Mouse (Mus musculus): Measurements from ENCODE around the gene Caskin2. TPM values are rescaled to one million over a fixed set of nuclear protein-coding genes. Genes with fewer than 3 reads are reported as not detected.
"Not testable (repeated sequence)": the region's sequence is repeated elsewhere in the genome, so short reads cannot be mapped to it uniquely, and the experiment has no call there.

Caskin2 gene
- polyA plus RNA-seq, 1 experiment = 52.6 TPM

DNA sequence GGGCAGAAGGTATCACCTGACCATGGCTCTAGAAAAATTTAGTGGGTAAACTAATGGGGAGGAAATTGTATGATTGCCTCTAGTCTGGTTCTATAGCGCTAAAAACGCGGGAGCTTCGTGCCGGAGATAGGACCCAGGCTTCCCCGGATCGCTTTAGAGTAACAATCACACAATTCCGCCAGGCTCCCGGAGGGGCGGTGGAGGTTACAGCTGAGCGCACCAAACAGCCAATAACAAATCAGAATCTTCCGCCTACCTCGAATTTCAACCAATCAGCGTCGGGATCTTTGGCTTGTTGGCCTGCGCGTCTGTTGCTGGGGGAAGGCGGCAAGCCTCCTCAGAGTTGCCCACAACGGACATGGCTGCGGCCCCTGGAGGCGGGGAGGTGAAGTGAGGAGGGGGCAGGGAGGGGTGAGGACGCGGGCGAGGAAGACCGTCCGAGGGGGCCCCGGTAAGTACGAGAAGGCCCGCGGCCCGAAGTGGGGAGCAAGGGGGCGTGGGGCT, 48.3 kb downstream of the Caskin2 start, which contains the start of gene Tmem94:
Gene Tmem94 (plus strand): TSS at position 331 of the 504 bp plus-strand sequence.
- 1% methylated on average over 32 of the region's 32 CpGs for whole genome bisulfite sequencing
- peak within 1 kb of the TSS; percentile 94 for H3K4me3 ChIP-seq (ENCODE audit: low read depth, low read length)
- TF ChIP-seq CTCF (IDR thresholded peaks at IDR 0.05; ENCODE audit: extremely low read depth, insufficient read length, insufficient replicate concordance, low read depth, low read length) (peak; percentile 32; the same call in 1 of the 2 replicates), POLR2A (IDR thresholded peaks at IDR 0.05; ENCODE audit: low read depth, low read length) (peak; percentile 81; the same call in 1 of the 2 replicates)
- H3K4me1 ChIP-seq (ENCODE audit: control insufficient read depth, insufficient read depth, insufficient read length, low read length) = no peaks in the 10 kb centered on the region; the same call in 1 of the 2 replicates
- no peaks in the 10 kb centered on the region for H3K27me3 ChIP-seq (ENCODE audit: control insufficient read depth, insufficient read depth, low read length)
- peak within 1 kb of the TSS; percentile 75 for H3K27ac ChIP-seq (ENCODE audit: insufficient read depth, low read depth, low read length)
- H3K36me3 ChIP-seq (ENCODE audit: control insufficient read depth, insufficient read depth, low read length) = no peaks in the 10 kb centered on the region

DNA sequence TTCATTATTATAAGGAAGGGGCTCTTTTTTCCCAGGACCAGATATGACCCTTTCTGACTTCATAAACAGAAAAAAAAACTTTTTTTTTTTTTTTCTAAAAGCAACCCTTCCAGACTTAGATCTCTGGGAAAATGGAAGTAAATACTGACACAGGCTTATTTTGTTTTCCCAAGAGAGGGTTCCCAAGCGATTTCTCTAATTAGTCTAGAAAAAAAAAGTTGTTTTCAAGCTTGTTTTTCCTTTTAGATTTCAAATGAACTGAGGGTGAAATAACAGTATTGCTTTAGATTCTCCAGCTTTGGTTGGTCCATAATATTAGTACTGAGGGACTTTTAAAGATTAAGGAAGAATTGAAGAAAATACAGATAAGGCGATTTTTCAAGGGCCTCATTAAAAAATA, 48.7 kb downstream of the Caskin2 start:
- Histone ChIP-seq H3K4me1 (ENCODE audit: control insufficient read depth, insufficient read depth, insufficient read length, low read length) (no peaks in the 10 kb centered on the region; the same call in 1 of the 2 replicates), H3K4me3 (ENCODE audit: low read depth, low read length) (no peak overlapping the region), H3K27me3 (ENCODE audit: control insufficient read depth, insufficient read depth, low read length) (no peaks in the 10 kb centered on the region), H3K36me3 (ENCODE audit: control insufficient read depth, insufficient read depth, low read length) (no peaks in the 10 kb centered on the region), H3K27ac (ENCODE audit: insufficient read depth, low read depth, low read length) (0 out of 2 replicates have a peak overlapping the region, but pooled peaks have one; percentile 57)
- no peak for TF ChIP-seq CTCF (IDR thresholded peaks at IDR 0.05; ENCODE audit: extremely low read depth, insufficient read length, insufficient replicate concordance, low read depth, low read length)
- WGBS = 16% methylated on average over 2 of the region's 2 CpGs

DNA sequence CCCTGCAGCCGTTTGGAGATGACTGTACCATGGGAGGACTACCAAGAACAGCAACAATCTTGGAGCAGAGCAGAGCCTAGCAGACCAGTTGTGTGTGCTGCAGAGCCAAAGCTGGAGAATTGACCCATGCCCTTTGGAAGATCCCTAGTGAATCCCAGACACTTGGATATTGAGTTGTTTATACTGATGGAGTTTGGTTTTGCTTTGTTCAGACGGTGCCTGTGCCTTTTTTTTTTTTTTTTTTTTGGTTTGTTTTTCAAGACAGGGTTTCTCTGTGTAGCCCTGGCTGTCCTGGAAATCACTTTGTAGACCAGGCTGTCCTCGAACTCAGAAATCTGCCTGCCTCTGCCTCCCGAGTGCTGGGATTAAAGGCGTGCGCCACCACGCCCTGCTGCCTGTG, 51.3 kb downstream of the Caskin2 start:
- 89% methylated on average over 7 of the region's 7 CpGs for WGBS
- H3K4me1 ChIP-seq (ENCODE audit: control insufficient read depth, insufficient read depth, insufficient read length, low read length); H3K36me3 ChIP-seq (ENCODE audit: control insufficient read depth, insufficient read depth, low read length); H3K4me3 ChIP-seq (ENCODE audit: low read depth, low read length); H3K27me3 ChIP-seq (ENCODE audit: control insufficient read depth, insufficient read depth, low read length); H3K27ac ChIP-seq (ENCODE audit: insufficient read depth, low read depth, low read length): not testable (repeated sequence)

DNA sequence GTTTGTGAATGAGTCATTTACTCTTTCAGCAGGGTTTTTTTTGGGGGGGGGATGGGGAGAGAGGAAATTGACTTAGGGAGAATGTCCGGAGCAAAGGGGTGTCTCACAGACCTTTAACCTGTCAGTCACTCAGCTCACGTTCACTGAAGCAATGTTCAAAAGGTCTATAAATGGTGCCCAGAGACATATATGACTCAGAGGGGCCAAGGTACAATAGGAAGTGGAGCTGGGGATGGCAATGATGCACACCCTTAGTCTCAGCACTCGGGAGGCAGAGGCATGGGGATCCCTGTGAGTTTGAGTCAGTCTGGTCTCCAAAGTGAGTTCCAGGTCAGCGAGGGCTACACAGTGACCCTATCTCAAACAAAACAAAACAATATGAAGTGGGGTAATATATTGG, 60.0 kb downstream of the Caskin2 start:
- Histone ChIP-seq H3K4me3 (ENCODE audit: low read depth, low read length) (no peak overlapping the region), H3K36me3 (ENCODE audit: control insufficient read depth, insufficient read depth, low read length) (no peaks in the 10 kb centered on the region), H3K27me3 (ENCODE audit: control insufficient read depth, insufficient read depth, low read length) (no peaks in the 10 kb centered on the region), H3K27ac (ENCODE audit: insufficient read depth, low read depth, low read length) (peak overlapping the region; percentile 91), H3K4me1 (ENCODE audit: control insufficient read depth, insufficient read depth, insufficient read length, low read length) (peaks cover 11% of the 10 kb centered on the region)
- TF ChIP-seq CTCF (IDR thresholded peaks at IDR 0.05; ENCODE audit: extremely low read depth, insufficient read length, insufficient replicate concordance, low read depth, low read length) (no peak), POLR2A (IDR thresholded peaks at IDR 0.05; ENCODE audit: low read depth, low read length) (peak; percentile 58; the same call in 1 of the 2 replicates)
- WGBS = 32% methylated on average over 4 of the region's 4 CpGs

GRCm38 (mm10) chr11:115752653-115753052, 60.8 kb downstream of the Caskin2 start:
- Histone ChIP-seq H3K36me3 (ENCODE audit: control insufficient read depth, insufficient read depth, low read length) (no peaks in the 10 kb centered on the region), H3K4me1 (ENCODE audit: control insufficient read depth, insufficient read depth, insufficient read length, low read length) (peaks cover 11% of the 10 kb centered on the region), H3K4me3 (ENCODE audit: low read depth, low read length) (no peak overlapping the region), H3K27me3 (ENCODE audit: control insufficient read depth, insufficient read depth, low read length) (no peaks in the 10 kb centered on the region), H3K27ac (ENCODE audit: insufficient read depth, low read depth, low read length) (peak overlapping the region; percentile 77)
- WGBS = 77% methylated on average over 7 of the region's 7 CpGs
- no peak for TF ChIP-seq CTCF (IDR thresholded peaks at IDR 0.05; ENCODE audit: extremely low read depth, insufficient read length, insufficient replicate concordance, low read depth, low read length)
- TF ChIP-seq POLR2A (IDR thresholded peaks at IDR 0.05; ENCODE audit: low read depth, low read length) = no peak

GRCm38 (mm10) chr11:115751725-115752124, 61.7 kb downstream of the Caskin2 start:
- 69% methylated on average over 2 of the region's 2 CpGs for WGBS
- Histone ChIP-seq H3K36me3 (ENCODE audit: control insufficient read depth, insufficient read depth, low read length) (no peaks in the 10 kb centered on the region), H3K27ac (ENCODE audit: insufficient read depth, low read depth, low read length) (no peak overlapping the region), H3K4me1 (ENCODE audit: control insufficient read depth, insufficient read depth, insufficient read length, low read length) (peaks cover 15% of the 10 kb centered on the region), H3K27me3 (ENCODE audit: control insufficient read depth, insufficient read depth, low read length) (no peaks in the 10 kb centered on the region), H3K4me3 (ENCODE audit: low read depth, low read length) (no peak overlapping the region)
- TF ChIP-seq CTCF (IDR thresholded peaks at IDR 0.05; ENCODE audit: extremely low read depth, insufficient read length, insufficient replicate concordance, low read depth, low read length) = no peak
- no peak for TF ChIP-seq POLR2A (IDR thresholded peaks at IDR 0.05; ENCODE audit: low read depth, low read length)

- no peak overlapping the region for H3K27ac ChIP-seq (ENCODE audit: insufficient read depth, low read depth, low read length)
- H3K4me3 ChIP-seq (ENCODE audit: low read depth, low read length) = no peak overlapping the region
- peaks cover 15% of the 10 kb centered on the region for H3K4me1 ChIP-seq (ENCODE audit: control insufficient read depth, insufficient read depth, insufficient read length, low read length)
- no peaks in the 10 kb centered on the region for H3K27me3 ChIP-seq (ENCODE audit: control insufficient read depth, insufficient read depth, low read length)
- 91% methylated on average over 5 of the region's 5 CpGs for WGBS
- TF ChIP-seq POLR2A (IDR thresholded peaks at IDR 0.05; ENCODE audit: low read depth, low read length) (no peak), CTCF (IDR thresholded peaks at IDR 0.05; ENCODE audit: extremely low read depth, insufficient read length, insufficient replicate concordance, low read depth, low read length) (no peak)
- H3K36me3 ChIP-seq (ENCODE audit: control insufficient read depth, insufficient read depth, low read length) = no peaks in the 10 kb centered on the region
These were observed 63.6 kb downstream of the Caskin2 start for GRCm38 (mm10) chr11:115749834-115750233.

Other genes with a start within 250 kb of the Caskin2 start
- gene Nup85, start 249.2 kb downstream of the Caskin2 start, polyA plus RNA-seq (2012; rRNA removed) = 12.6 and 16.8 TPM in 2 replicates
- 11.8 and 13.3 TPM in 2 replicates for gene Mrps7, start 209.7 kb downstream of the Caskin2 start, polyA plus RNA-seq (2012; rRNA removed)
- 12.6 and 14.7 TPM in 2 replicates for gene Gga3, start 209.6 kb downstream of the Caskin2 start, polyA plus RNA-seq (2012; rRNA removed)
- 49.4 and 108 TPM in 2 replicates for gene Mif4gd, start 200.7 kb downstream of the Caskin2 start, polyA plus RNA-seq (2012; rRNA removed)
- gene Slc25a19, start 185.3 kb downstream of the Caskin2 start, polyA plus RNA-seq (2012; rRNA removed) = 11.3 and 19.6 TPM in 2 replicates
- gene Grb2, start 105.0 kb downstream of the Caskin2 start, polyA plus RNA-seq (2012; rRNA removed) = 13.0 and 34.8 TPM in 2 replicates
- gene Tmem94, start 48.2 kb downstream of the Caskin2 start, polyA plus RNA-seq (2012; rRNA removed) = 48.2 and 132 TPM in 2 replicates
- gene Tsen54, start 1.1 kb upstream of the Caskin2 start, polyA plus RNA-seq (2012; rRNA removed) = 24.3 and 40.8 TPM in 2 replicates
- 140 and 268 TPM in 2 replicates for gene Llgl2, start 10.4 kb upstream of the Caskin2 start, polyA plus RNA-seq (2012; rRNA removed)
- gene Myo15b, start 44.8 kb upstream of the Caskin2 start, polyA plus RNA-seq (2012; rRNA removed) = 539 and 1,655 TPM in 2 replicates
- 0.72 and 2.2 TPM in 2 replicates for gene Smim5, start 86.3 kb upstream of the Caskin2 start, polyA plus RNA-seq (2012; rRNA removed)
- 8.8 and 9.7 TPM in 2 replicates for gene Smim6, start 98.4 kb upstream of the Caskin2 start, polyA plus RNA-seq (2012; rRNA removed)
- gene Sap30bp, start 119.6 kb upstream of the Caskin2 start, polyA plus RNA-seq (2012; rRNA removed) = 15.2 and 27.1 TPM in 2 replicates
- 5.8 and 9.2 TPM in 2 replicates for gene Recql5, start 119.8 kb upstream of the Caskin2 start, polyA plus RNA-seq (2012; rRNA removed)
- gene Itgb4, start 161.1 kb upstream of the Caskin2 start, polyA plus RNA-seq (2012; rRNA removed) = 53.2 and 133 TPM in 2 replicates
- 39.5 and 53.3 TPM in 2 replicates for gene Galk1, start 199.1 kb upstream of the Caskin2 start, polyA plus RNA-seq (2012; rRNA removed)
- 48.6 and 118 TPM in 2 replicates for gene H3f3b, start 214.3 kb upstream of the Caskin2 start, polyA plus RNA-seq (2012; rRNA removed)
- gene Unk, start 216.7 kb upstream of the Caskin2 start, polyA plus RNA-seq (2012; rRNA removed) = 10.4 and 21.5 TPM in 2 replicates

Data from small intestine, adult 2 months (tissue).